Mouse (Mus musculus): ENCODE measurements around the gene Dph3.

DNA sequence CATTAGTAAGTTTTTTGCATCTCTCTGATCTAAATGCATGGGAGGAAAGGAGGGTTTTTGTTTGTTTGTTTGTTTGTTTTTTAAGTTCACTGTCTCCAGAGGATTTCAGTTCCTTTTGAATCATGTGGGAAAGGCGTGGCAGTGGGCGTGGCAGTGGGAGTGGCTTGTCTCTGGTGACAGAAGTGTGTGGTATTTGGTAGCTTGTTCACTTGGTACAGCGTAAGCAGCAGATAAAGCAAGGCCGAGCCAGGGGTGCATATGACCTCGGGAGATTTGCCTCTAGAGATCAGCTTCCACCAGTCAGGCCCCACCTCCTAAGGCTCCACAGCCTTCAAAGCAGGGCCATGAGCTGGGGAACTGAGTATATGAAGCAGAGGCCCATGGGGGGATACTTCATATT, 31.6 kb downstream of the Dph3 start:
- no peak for TF ChIP-seq POLR2A (IDR thresholded peaks at IDR 0.05; ENCODE audit: borderline replicate concordance, extremely low read depth, insufficient read depth, insufficient read length, poor library complexity, severe bottlenecking)
- TF ChIP-seq CTCF (IDR thresholded peaks at IDR 0.05; ENCODE audit: borderline replicate concordance, extremely low read depth, insufficient read depth, insufficient read length) = no peak

All from brain, embryonic 14.5 days (tissue).